Mouse (Mus musculus): ENCODE measurements around the gene Lyrm9.

- no peak for TF ChIP-seq MEF2A (IDR thresholded peaks at IDR 0.05; ENCODE audit: extremely low read depth, insufficient replicate concordance, low read depth, low read length, poor library complexity, severe bottlenecking)
- TF ChIP-seq HCFC1 (IDR thresholded peaks at IDR 0.05; ENCODE audit: low read depth, low read length): no peak
These were observed 34.8 kb upstream of the Lyrm9 start for GRCm38 (mm10) chr11:78791582-78791981.
